Comparison of ENCODE assay signal across 8 mouse cellular contexts in genomic region chr19:45058841-45059240, GRCm38 (mm10). TPM values are rescaled to one million over a fixed set of nuclear protein-coding genes. Genes with fewer than 3 reads are reported as not detected.
DNase-seq lines count a peak whose midpoint lies in the region; ATAC-seq and TF ChIP-seq lines count a peak whose summit lies in the region.

No protein-coding gene starts in this region.

- ATAC-seq in forebrain, embryonic 14.5 days, result no peak
- peak; percentile 66 for ATAC-seq in liver, embryonic 15.5 days (ENCODE audit: insufficient read depth)

- intact Hi-C loops in heart, adult 2 months (cut with DNase I), result loop anchor here (2.0 kb wide), 1 partner anchor 16 kb away; the partner anchor contains the start of gene Kazald1
- intact Hi-C loops in gastrocnemius, postnatal 36 days (cut with DNase I), result no loop called here

- no peaks in the 10 kb centered on the region for H3K9me3 ChIP-seq in forebrain, embryonic 14.5 days (replicated peaks; ENCODE audit: control insufficient read depth, low read length)
- H3K9me3 ChIP-seq in liver, embryonic 15.5 days (replicated peaks), result no peaks in the 10 kb centered on the region

- peaks cover 5% of the 10 kb centered on the region for H3K4me1 ChIP-seq in heart, adult 2 months (ENCODE audit: control insufficient read depth, insufficient read depth, low read length)
- peaks cover 14% of the 10 kb centered on the region for H3K4me1 ChIP-seq in forebrain, embryonic 14.5 days (ENCODE audit: control insufficient read depth, insufficient read depth, low read length)
- peaks cover 41% of the 10 kb centered on the region for H3K4me1 ChIP-seq in liver, embryonic 15.5 days (replicated peaks)

- H3K36me3 ChIP-seq in heart, adult 2 months (ENCODE audit: control insufficient read depth, insufficient read depth, low read length), result no peaks in the 10 kb centered on the region; the same call in 1 of the 2 replicates
- H3K36me3 ChIP-seq in C2C12 (ENCODE audit: control insufficient read depth, insufficient read depth), result peaks cover 8% of the 10 kb centered on the region
- H3K36me3 ChIP-seq in forebrain, embryonic 14.5 days (ENCODE audit: control insufficient read depth, insufficient read depth, low read length), result peaks cover 15% of the 10 kb centered on the region
- no peaks in the 10 kb centered on the region for H3K36me3 ChIP-seq in liver, embryonic 15.5 days (replicated peaks)

- peak overlapping the region; percentile 99 for H3ac ChIP-seq in C2C12 (ENCODE audit: control insufficient read depth, insufficient read length, low read depth)

- no peak for TF ChIP-seq EP300 in heart, adult 2 months (IDR thresholded peaks at IDR 0.05; ENCODE audit: insufficient read depth, low read depth, low read length)

- no peaks in the 10 kb centered on the region for H3K79me2 ChIP-seq in heart, adult 2 months (replicated peaks; ENCODE audit: control insufficient read depth, insufficient read depth, low read length)
- H3K79me2 ChIP-seq in C2C12 (ENCODE audit: control insufficient read depth, insufficient read depth), result peaks cover 5% of the 10 kb centered on the region

- no peak for TF ChIP-seq CTCF in heart, adult 2 months (IDR thresholded peaks at IDR 0.05)
- no peak for TF ChIP-seq CTCF in C2C12 (IDR thresholded peaks at IDR 0.05; ENCODE audit: control insufficient read depth, insufficient read depth, insufficient read length)

- no peaks in the 10 kb centered on the region for H3K79me3 ChIP-seq in C2C12 (ENCODE audit: low read depth)

- no peaks in the 10 kb centered on the region for H3K27me3 ChIP-seq in heart, adult 2 months (ENCODE audit: control insufficient read depth, insufficient read depth, low read length)
- H3K27me3 ChIP-seq in C2C12 (ENCODE audit: control insufficient read depth, insufficient read depth, insufficient read length), result peaks cover under 1% of the 10 kb centered on the region
- no peaks in the 10 kb centered on the region for H3K27me3 ChIP-seq in forebrain, embryonic 14.5 days (replicated peaks; ENCODE audit: control insufficient read depth, insufficient read depth, low read length)
- H3K27me3 ChIP-seq in liver, embryonic 15.5 days, result peaks cover 1% of the 10 kb centered on the region

- DNase-seq in heart, adult 2 months, result no peak
- no peak for DNase-seq in heart, adult 8-10 months (ENCODE audit: low spot score)
- DNase-seq in forebrain, embryonic 14.5 days (ENCODE audit: low spot score), result no peak
- no peak for DNase-seq in gastrocnemius, postnatal 36 days
- DNase-seq in thymus, postnatal 14 days, result no peak
- DNase-seq in gastrocnemius, postnatal 25 days, result no peak

- peak overlapping the region; percentile 92 for H3K27ac ChIP-seq in heart, adult 2 months
- H3K27ac ChIP-seq in forebrain, embryonic 14.5 days (ENCODE audit: low read depth, low read length), result peak overlapping the region; percentile 98
- peak overlapping the region; percentile 91 for H3K27ac ChIP-seq in liver, embryonic 15.5 days (replicated peaks)

- H3K4me2 ChIP-seq in forebrain, embryonic 14.5 days (ENCODE audit: low read length), result peak overlapping the region; percentile 92
- peak overlapping the region; percentile 76 for H3K4me2 ChIP-seq in liver, embryonic 15.5 days

- no peak for TF ChIP-seq POLR2A in heart, adult 2 months (IDR thresholded peaks at IDR 0.05; ENCODE audit: insufficient read depth, low read depth, low read length)

- peak overlapping the region; percentile 37 for H3K9ac ChIP-seq in heart, adult 2 months (ENCODE audit: low read depth, low read length)
- peak overlapping the region; percentile 90 for H3K9ac ChIP-seq in forebrain, embryonic 14.5 days (ENCODE audit: low read length)
- peak overlapping the region; percentile 75 for H3K9ac ChIP-seq in liver, embryonic 15.5 days

- WGBS in heart, adult 2 months, result 3% methylated on average over 14 of the region's 14 CpGs
- under 1% methylated on average over 14 of the region's 14 CpGs for WGBS in forebrain, embryonic 14.5 days
- WGBS in liver, embryonic 15.5 days (ENCODE audit: insufficient replicate concordance), result under 1% methylated on average over 14 of the region's 14 CpGs

- peak overlapping the region; percentile 71 for H3K4me3 ChIP-seq in heart, adult 2 months
- H3K4me3 ChIP-seq in C2C12 (ENCODE audit: insufficient read depth, poor library complexity, severe bottlenecking), result peak overlapping the region; percentile 52
- peak overlapping the region; percentile 61 for H3K4me3 ChIP-seq in forebrain, embryonic 14.5 days (ENCODE audit: low read depth, low read length)
- H3K4me3 ChIP-seq in liver, embryonic 15.5 days (replicated peaks), result peak overlapping the region; percentile 68

TF ChIP-seq in C2C12, 6 proteins besides CTCF, POLR2A, EP300 and RAD21:
- TF ChIP-seq MAX (IDR thresholded peaks at IDR 0.05) (no peak), FOSL1 (IDR thresholded peaks at IDR 0.05; ENCODE audit: insufficient read depth, low read length, poor library complexity, severe bottlenecking) (no peak), USF1 (IDR thresholded peaks at IDR 0.05; ENCODE audit: low read depth) (no peak), MYOD1 (IDR thresholded peaks at IDR 0.05; ENCODE audit: control insufficient read depth, insufficient read length, low read depth) (no peak), MYOG (IDR thresholded peaks at IDR 0.05; ENCODE audit: control insufficient read depth, extremely low read depth, insufficient read length) (no peak), CEBPB (IDR thresholded peaks at IDR 0.05; ENCODE audit: low read depth) (no peak)

RNA-seq across cellular contexts. Expression of gene Sfxn3, which starts 11.5 kb away (rescaled TPM):
- 10 to 100 TPM; 10.0 to 11.1 TPM for total RNA-seq in heart, adult 2 months (2021)
- 15.5 and 18.7 TPM in 2 replicates for polyA plus RNA-seq in heart, adult 2 months (2012; rRNA removed)
- 10 to 100 TPM in 3 of 4 experiments, 1 to 10 TPM in 1; 9.0 to 10.8 (median 10.3) TPM for total RNA-seq in heart, adult 8-10 months (2022)
- polyA plus RNA-seq in C2C12 (2012; fragmentation: generic; extraction: Trizol), result 29.2 TPM
- 54.2 and 56.5 TPM in 2 replicates for polyA plus RNA-seq in forebrain, embryonic 14.5 days (2014; fragmentation: Nextera tagmentation; extraction: Ambion mirVana)
- 2.9 and 3.1 TPM in 2 replicates for polyA plus RNA-seq in liver, embryonic 15.5 days (2015; fragmentation: Nextera tagmentation; extraction: Ambion mirVana)
- 10 to 100 TPM; 17.8 to 19.8 TPM for total RNA-seq in gastrocnemius, postnatal 36 days (2021)
- total RNA-seq in gastrocnemius, postnatal 25 days (2021), result 10 to 100 TPM; 20.7 to 22.5 TPM

RNA-seq across cellular contexts. Expression of gene Pdzd7, which starts 13.3 kb away (rescaled TPM):
- total RNA-seq in heart, adult 2 months (2021), result under 1 TPM in 1 of 2 experiments, not detected in 1; 0.08 TPM
- 0.38 and 0.43 TPM in 2 replicates for polyA plus RNA-seq in heart, adult 2 months (2012; rRNA removed)
- under 1 TPM in 1 of 4 experiments, not detected in 3; 0.46 TPM for total RNA-seq in heart, adult 8-10 months (2022)
- 0.14 TPM for polyA plus RNA-seq in C2C12 (2012; fragmentation: generic; extraction: Trizol)
- 1.1 and 1.8 TPM in 2 replicates for polyA plus RNA-seq in forebrain, embryonic 14.5 days (2014; fragmentation: Nextera tagmentation; extraction: Ambion mirVana)
- not detected in 2 replicates for polyA plus RNA-seq in liver, embryonic 15.5 days (2015; fragmentation: Nextera tagmentation; extraction: Ambion mirVana)
- total RNA-seq in gastrocnemius, postnatal 36 days (2021), result 1 to 10 TPM; 5.1 to 5.7 TPM
- total RNA-seq in gastrocnemius, postnatal 25 days (2021), result 1 to 10 TPM; 5.4 to 5.9 TPM

RNA-seq across cellular contexts. Expression of gene Kazald1, which starts 16.2 kb away (rescaled TPM):
- 1 to 10 TPM; 3.6 to 3.9 TPM for total RNA-seq in heart, adult 2 months (2021)
- polyA plus RNA-seq in heart, adult 2 months (2012; rRNA removed), result 4.2 and 4.6 TPM in 2 replicates
- 1 to 10 TPM; 2.5 to 5.5 (median 2.8) TPM for total RNA-seq in heart, adult 8-10 months (2022)
- polyA plus RNA-seq in C2C12 (2012; fragmentation: generic; extraction: Trizol), result 7.8 TPM
- 1.1 TPM in 2 replicates for polyA plus RNA-seq in forebrain, embryonic 14.5 days (2014; fragmentation: Nextera tagmentation; extraction: Ambion mirVana)
- 0.24 and 0.32 TPM in 2 replicates for polyA plus RNA-seq in liver, embryonic 15.5 days (2015; fragmentation: Nextera tagmentation; extraction: Ambion mirVana)
- 1 to 10 TPM; 3.9 to 7.8 TPM for total RNA-seq in gastrocnemius, postnatal 36 days (2021)
- 1 to 10 TPM; 5.4 to 6.3 TPM for total RNA-seq in gastrocnemius, postnatal 25 days (2021)

RNA-seq across cellular contexts. Expression of gene Lzts2, which starts 44.6 kb away (rescaled TPM):
- 10 to 100 TPM; 59.1 to 68.1 TPM for total RNA-seq in heart, adult 2 months (2021)
- polyA plus RNA-seq in heart, adult 2 months (2012; rRNA removed), result 48.8 and 61.6 TPM in 2 replicates
- 10 to 100 TPM; 53.9 to 70.5 (median 63.8) TPM for total RNA-seq in heart, adult 8-10 months (2022)
- polyA plus RNA-seq in C2C12 (2012; fragmentation: generic; extraction: Trizol), result 59.2 TPM
- 15.3 and 17.2 TPM in 2 replicates for polyA plus RNA-seq in forebrain, embryonic 14.5 days (2014; fragmentation: Nextera tagmentation; extraction: Ambion mirVana)
- polyA plus RNA-seq in liver, embryonic 15.5 days (2015; fragmentation: Nextera tagmentation; extraction: Ambion mirVana), result 6.8 and 7.7 TPM in 2 replicates
- total RNA-seq in gastrocnemius, postnatal 36 days (2021), result 10 to 100 TPM; 19.3 to 20.1 TPM
- total RNA-seq in gastrocnemius, postnatal 25 days (2021), result 10 to 100 TPM; 19.2 to 22.9 TPM

RNA-seq across cellular contexts. Expression of gene Mrpl43, which starts 52.6 kb away (rescaled TPM):
- 10 to 100 TPM; 45.6 to 53.6 TPM for total RNA-seq in heart, adult 2 months (2021)
- 55.8 and 64.7 TPM in 2 replicates for polyA plus RNA-seq in heart, adult 2 months (2012; rRNA removed)
- 10 to 100 TPM; 43.9 to 59.9 (median 54.3) TPM for total RNA-seq in heart, adult 8-10 months (2022)
- polyA plus RNA-seq in C2C12 (2012; fragmentation: generic; extraction: Trizol), result 63.0 TPM
- 67.1 and 68.4 TPM in 2 replicates for polyA plus RNA-seq in forebrain, embryonic 14.5 days (2014; fragmentation: Nextera tagmentation; extraction: Ambion mirVana)
- 27.4 and 28.8 TPM in 2 replicates for polyA plus RNA-seq in liver, embryonic 15.5 days (2015; fragmentation: Nextera tagmentation; extraction: Ambion mirVana)
- 10 to 100 TPM; 33.7 to 35.1 TPM for total RNA-seq in gastrocnemius, postnatal 36 days (2021)
- total RNA-seq in gastrocnemius, postnatal 25 days (2021), result 10 to 100 TPM; 32.8 to 36.4 TPM

Comparison
In these comparisons a context has a peak if more than half of its experiments do, and no peak if none do; other contexts are left out.
1. H3K9ac ChIP-seq: peak in every context shown above with its lines; median percentile 90 in forebrain, embryonic 14.5 days; 75 in liver, embryonic 15.5 days; 37 in heart, adult 2 months.
2. RNA of gene Pdzd7, which starts 13.3 kb away (total RNA-seq): 5.4 to 5.9 TPM in gastrocnemius, postnatal 25 days and 5.1 to 5.7 TPM in gastrocnemius, postnatal 36 days; 0.46 TPM in heart, adult 8-10 months and 0.08 TPM in heart, adult 2 months; every median in the first group is over 4 times any median in the second.
3. Peak in every context shown above with its lines, with median percentiles within 50 percentile points of each other: H3K27ac ChIP-seq and H3K4me3 ChIP-seq.